Mouse (Mus musculus) liver, postnatal 0 days (tissue): Measurements from ENCODE around the gene Thoc2.

ENCODE experiments used
- CTCF ChIP-seq: sonication (generic); IDR thresholded peaks from 2 replicates; pipeline ENCODE4 v1.5.1; 2016; ENCODE audit warnings: antibody characterized with exemption, low read depth
- EP300 ChIP-seq: IDR thresholded peaks from 2 replicates; pipeline ENCODE4 v1.6.1; 2016; ENCODE audit warnings: antibody characterized with exemption, low read depth, mild to moderate bottlenecking

- TF ChIP-seq EP300 (no peak), CTCF (no peak)
These were observed 8.9 kb downstream of the Thoc2 start for GRCm38 (mm10) chrX:41911390-41912060.
